Mouse (Mus musculus): Measurements from ENCODE around the gene Jade1.

GRCm38 (mm10) chr3:41598412-41598811, 42.9 kb downstream of the Jade1 start:
- TF ChIP-seq POLR2A (IDR thresholded peaks at IDR 0.05; ENCODE audit: borderline replicate concordance, extremely low read depth, low read depth, low read length) (no peak), CTCF (IDR thresholded peaks at IDR 0.05; ENCODE audit: insufficient read depth, low read length) (no peak)
